Mouse (Mus musculus) pancreas, adult 10 weeks (tissue): ENCODE data around the gene Vash1. TPM values are rescaled to one million over a fixed set of nuclear protein-coding genes. Genes with fewer than 3 reads are reported as not detected.

Source experiments
- polyA plus RNA-seq: library from polyadenylated mRNA; stranded (reverse); fragments of 350-450 nt; fragmentation: Illumina TruSeq; extraction: RNeasy Lipid Tissue Mini Kit (QIAGEN cat#74804); gene quantifications from one replicate; pipeline ENCODE4 v1.2.3, GENCODE M21; 2015; ENCODE audit warnings: low read depth, low replicate concordance; ENCODE audit not compliant: insufficient read depth

Gene Vash1
- 1.6 TPM for polyA plus RNA-seq

DNA sequence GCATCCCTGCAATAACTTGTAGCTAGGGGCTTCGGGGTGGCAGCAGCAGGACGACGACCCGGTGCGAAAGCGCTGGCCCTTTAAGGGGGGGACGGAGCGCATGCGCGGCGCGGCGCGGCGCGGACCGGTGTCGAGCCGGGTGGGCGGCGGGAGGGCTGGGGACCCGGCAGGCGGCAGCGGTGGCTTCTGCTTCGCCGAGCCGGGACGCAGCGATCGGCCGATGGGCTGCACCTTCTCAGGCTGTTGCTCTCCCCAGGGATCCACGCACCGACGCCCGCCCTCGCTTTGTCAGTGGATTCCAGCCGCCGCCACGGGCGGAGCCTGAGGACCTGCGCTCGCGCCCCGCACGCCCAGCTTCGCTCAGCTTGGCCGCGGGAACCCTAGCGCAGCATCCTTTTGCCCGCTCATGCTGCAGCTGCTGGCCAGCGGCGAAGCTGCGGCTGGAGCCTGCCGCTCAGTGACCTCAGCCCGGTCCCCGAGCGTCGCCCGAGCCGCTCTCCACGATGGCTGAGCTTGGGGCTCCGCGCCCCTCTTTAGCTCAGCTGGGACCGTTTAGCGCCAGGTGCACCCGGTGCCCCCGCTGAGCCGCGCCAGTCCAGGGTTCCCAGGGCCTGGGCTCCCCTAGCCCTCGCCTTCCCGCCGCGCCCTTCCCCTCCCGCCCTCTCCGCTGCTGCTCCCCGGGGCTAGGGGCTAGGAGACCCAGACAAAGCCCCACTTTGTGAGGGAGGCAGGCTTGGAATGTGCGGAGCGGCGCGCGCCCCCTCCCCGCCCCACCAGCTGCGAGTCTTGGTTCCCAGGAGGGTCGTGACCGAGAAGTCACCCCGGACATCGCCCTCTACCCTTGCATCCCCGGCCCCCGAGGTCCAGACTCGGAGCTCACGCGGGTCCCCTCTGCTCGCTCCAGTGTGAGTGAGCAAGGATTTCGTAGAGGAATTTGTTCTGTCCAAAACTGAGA lies at the start of gene Vash1:
Vash1 (plus strand) TSS at position 110 of the 955 bp plus-strand sequence.

DNA sequence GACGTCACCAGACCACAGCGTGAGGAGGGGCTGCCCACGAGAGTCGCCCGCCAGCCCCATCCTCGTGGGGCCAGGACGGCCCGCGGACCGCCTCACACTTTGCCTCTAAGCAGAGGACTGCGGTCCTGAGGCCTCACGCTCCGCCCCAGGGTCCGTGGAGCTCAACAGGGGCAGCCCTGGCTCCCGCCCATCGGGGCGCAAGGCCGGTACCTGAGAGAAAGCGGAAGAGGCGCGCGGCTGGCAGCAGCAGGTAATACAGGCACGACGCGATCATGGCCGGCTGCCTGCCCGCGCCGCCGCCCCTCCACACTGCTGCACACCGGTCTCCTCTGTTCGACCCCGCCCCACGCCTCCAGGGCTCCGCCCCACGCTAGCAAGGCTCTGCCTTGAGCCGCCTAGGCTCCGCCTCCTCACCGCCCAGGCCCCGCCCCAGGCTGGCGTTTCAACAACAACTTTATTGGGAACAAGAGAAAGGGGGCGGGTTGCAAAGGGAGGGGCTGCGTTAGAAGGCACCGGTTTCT lies 47.7 kb downstream of the Vash1 start, which contains the start of gene Angel1:
Angel1 (minus strand) TSS at position 341 of the 521 bp plus-strand sequence.

DNA sequence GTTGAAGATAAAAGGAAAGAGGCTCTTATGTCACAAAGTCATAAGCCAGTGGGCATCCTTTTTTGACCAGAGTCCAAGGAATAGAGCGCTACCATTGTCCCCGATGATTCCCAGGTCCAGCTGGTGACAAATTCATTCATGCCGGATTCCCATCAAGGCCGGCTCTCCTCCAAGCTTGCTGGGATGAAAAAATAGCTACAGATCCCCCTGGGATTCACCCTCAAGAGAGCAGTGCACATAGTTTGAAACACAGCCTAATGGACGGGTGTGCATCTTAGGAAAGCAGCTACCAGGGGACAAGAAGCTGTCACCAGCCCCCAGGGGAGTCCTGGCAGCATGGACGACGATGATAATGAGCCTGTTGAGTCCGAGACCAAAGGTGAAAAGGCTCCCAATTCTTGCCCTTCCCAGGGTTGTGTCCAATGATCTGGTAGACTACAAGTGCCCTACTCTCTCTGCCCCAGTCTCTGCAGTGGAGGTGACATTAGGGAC lies 55.9 kb downstream of the Vash1 start, which contains the start of gene Lrrc74a:
Lrrc74a (plus strand) TSS at position 51 of the 492 bp plus-strand sequence.

Other genes with a start within 250 kb of the Vash1 start
- gene Angel1, start 47.8 kb downstream of the Vash1 start, polyA plus RNA-seq = 1.7 TPM
- gene Lrrc74a, start 55.7 kb downstream of the Vash1 start, polyA plus RNA-seq = not detected
- gene Irf2bpl, start 206.1 kb downstream of the Vash1 start, polyA plus RNA-seq = 6.2 TPM